Mouse (Mus musculus): ENCODE measurements around the gene Alkbh1. TPM values are rescaled to one million over a fixed set of nuclear protein-coding genes. Genes with fewer than 3 reads are reported as not detected.
"Not testable (repeated sequence)": the region's sequence is repeated elsewhere in the genome, so short reads cannot be mapped to it uniquely, and the experiment has no call there.

Gene Alkbh1
- 29.5 and 36.1 TPM in 2 replicates for polyA plus RNA-seq (2014; fragmentation: Nextera tagmentation; extraction: Ambion mirVana)

DNA sequence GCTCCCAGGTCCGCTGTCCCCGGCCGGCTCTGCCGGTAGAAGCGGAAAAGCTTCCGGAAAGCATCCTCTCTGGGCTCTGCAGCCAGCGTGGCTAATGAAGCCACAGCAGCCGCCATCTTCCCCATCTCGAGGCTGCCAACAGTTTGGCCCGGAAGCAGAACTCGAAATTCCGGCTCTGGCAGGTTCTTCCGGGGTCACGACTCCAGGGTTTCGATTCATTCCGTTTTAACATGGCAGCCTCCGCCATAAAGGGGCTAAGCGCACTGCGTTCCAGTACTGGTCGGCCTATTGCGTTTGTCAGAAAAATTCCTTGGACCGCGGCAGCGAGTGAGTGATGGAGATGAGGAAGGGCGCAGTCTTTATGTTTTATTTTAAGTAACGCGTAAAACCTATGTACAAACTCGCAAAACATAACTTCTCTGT lies at the start of gene Alkbh1, which contains the start of gene Slirp:
Alkbh1 (minus strand) TSS at position 318 of the 423 bp plus-strand sequence.
Slirp (plus strand) TSS at position 197 of the 423 bp plus-strand sequence.
- ATAC-seq (ENCODE audit: insufficient number of reproducible peaks, insufficient read depth, low FRiP score, low read depth) = peak; percentile 74
- Histone ChIP-seq H3K4me1 (ENCODE audit: control insufficient read depth in 2 of 2, insufficient read depth in 2 of 2, low read length in 2 of 2) (peaks cover 0 to 18% of the 10 kb centered on the region in 2 experiments; a peak in 2 of 4 replicates), H3K27me3 (ENCODE audit: control insufficient read depth, insufficient read depth, low read length) (no peaks in the 10 kb centered on the region), H3K36me3 (ENCODE audit: control insufficient read depth, insufficient read depth, low read length) (peaks cover 59% of the 10 kb centered on the region), H3K9ac (ENCODE audit: low read length) (peak within 1 kb of the TSS; percentile 98), H3K27ac (replicated peaks in 1 of 2; ENCODE audit: control insufficient read depth in 1 of 2, insufficient read depth in 1 of 2, low read depth in 2 of 2, low read length in 2 of 2) (peak within 1 kb of the TSS; percentile 84 to 86), H3K9me3 (ENCODE audit: control insufficient read depth, low read length) (no peaks in the 10 kb centered on the region), H3K4me2 (ENCODE audit: low read length) (peak within 1 kb of the TSS; percentile 81), H3K4me3 (ENCODE audit: control insufficient read depth in 1 of 2, insufficient read depth in 1 of 2, low read depth in 1 of 2, low read length in 2 of 2) (peak within 1 kb of the TSS; percentile 98 to 99)
- under 1% methylated on average over 28 of the region's 28 CpGs for WGBS

DNA sequence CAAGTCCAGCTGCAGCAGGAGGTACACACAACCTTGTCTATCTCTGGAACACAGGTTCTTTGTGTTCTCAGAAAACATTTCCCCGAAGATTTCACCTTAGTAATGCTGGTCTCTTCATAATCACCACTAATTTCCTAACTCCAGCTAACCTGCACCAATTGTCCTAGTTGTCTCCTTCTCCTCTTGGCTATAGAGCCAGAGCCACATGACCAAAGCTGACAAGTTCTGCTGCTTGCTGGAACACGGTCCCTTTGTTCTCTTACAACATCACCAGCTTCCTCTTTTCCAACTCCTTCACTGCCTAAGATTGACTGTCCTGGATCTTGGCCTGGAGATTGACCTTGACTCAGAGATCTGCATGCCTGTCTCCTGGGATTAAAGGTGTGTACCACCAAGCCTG lies 44.9 kb upstream of the Alkbh1 start:
- ATAC-seq (ENCODE audit: insufficient number of reproducible peaks, insufficient read depth, low FRiP score, low read depth); H3K9me3 ChIP-seq (ENCODE audit: control insufficient read depth, low read length); H3K4me3 ChIP-seq (ENCODE audit: control insufficient read depth in 1 of 2, insufficient read depth in 1 of 2, low read depth in 1 of 2, low read length in 2 of 2); H3K36me3 ChIP-seq (ENCODE audit: control insufficient read depth, insufficient read depth, low read length); H3K9ac ChIP-seq (ENCODE audit: low read length); H3K4me1 ChIP-seq (ENCODE audit: control insufficient read depth in 2 of 2, insufficient read depth in 2 of 2, low read length in 2 of 2); H3K4me2 ChIP-seq (ENCODE audit: low read length); H3K27ac ChIP-seq (replicated peaks in 1 of 2; ENCODE audit: control insufficient read depth in 1 of 2, insufficient read depth in 1 of 2, low read depth in 2 of 2, low read length in 2 of 2); H3K27me3 ChIP-seq (ENCODE audit: control insufficient read depth, insufficient read depth, low read length): not testable (repeated sequence)
- WGBS = 56% methylated on average over 2 of the region's 2 CpGs

DNA sequence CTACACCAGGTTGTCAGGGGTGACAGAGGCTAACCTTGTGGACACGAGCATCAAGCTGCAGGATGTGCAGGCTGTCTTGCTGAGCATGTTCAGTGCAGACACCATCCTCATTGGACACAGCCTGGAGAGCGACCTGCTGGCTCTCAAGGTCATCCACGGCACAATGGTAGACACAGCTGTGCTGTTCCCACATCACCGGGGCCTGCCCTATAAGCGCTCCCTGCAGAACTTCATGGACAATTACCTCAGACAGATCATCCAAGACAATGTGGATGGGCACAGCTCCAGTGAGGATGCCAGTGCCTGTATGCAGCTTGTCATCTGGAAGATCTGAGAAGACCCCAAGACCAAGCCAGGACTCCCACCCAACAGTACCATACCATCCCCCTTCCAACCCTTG lies 38.7 kb upstream of the Alkbh1 start:
- not testable (repeated sequence) for H3K36me3 ChIP-seq (ENCODE audit: control insufficient read depth, insufficient read depth, low read length); H3K27me3 ChIP-seq (ENCODE audit: control insufficient read depth, insufficient read depth, low read length); H3K4me1 ChIP-seq (ENCODE audit: control insufficient read depth in 2 of 2, insufficient read depth in 2 of 2, low read length in 2 of 2); H3K9ac ChIP-seq (ENCODE audit: low read length); ATAC-seq (ENCODE audit: insufficient number of reproducible peaks, insufficient read depth, low FRiP score, low read depth); H3K4me2 ChIP-seq (ENCODE audit: low read length); H3K9me3 ChIP-seq (ENCODE audit: control insufficient read depth, low read length); H3K27ac ChIP-seq (replicated peaks in 1 of 2; ENCODE audit: control insufficient read depth in 1 of 2, insufficient read depth in 1 of 2, low read depth in 2 of 2, low read length in 2 of 2); H3K4me3 ChIP-seq (ENCODE audit: control insufficient read depth in 1 of 2, insufficient read depth in 1 of 2, low read depth in 1 of 2, low read length in 2 of 2)
- WGBS = 83% methylated on average over 5 of the region's 5 CpGs

DNA sequence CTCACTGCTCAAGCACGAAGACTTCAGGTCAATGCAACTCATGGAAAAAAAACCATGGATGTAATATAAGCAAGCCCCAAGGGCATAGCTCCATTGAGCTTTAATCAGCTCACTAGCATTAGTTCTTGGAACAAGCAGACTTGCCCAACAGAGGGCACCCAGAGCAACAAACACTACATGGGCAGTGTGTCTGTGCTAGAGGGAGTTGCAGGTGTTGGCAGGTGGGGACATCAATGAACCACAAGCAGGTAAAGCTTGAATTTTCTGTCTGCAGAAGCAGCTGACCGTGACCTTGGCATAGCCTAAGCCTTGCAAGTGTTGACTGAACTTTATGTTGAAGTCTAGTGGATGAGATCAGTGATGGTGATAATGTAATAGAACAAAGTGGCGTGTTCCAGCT lies 30.9 kb upstream of the Alkbh1 start:
- peaks cover 5 to 9% of the 10 kb centered on the region in 2 experiments for H3K4me1 ChIP-seq (ENCODE audit: control insufficient read depth in 2 of 2, insufficient read depth in 2 of 2, low read length in 2 of 2)
- 74% methylated on average over 3 of the region's 3 CpGs for WGBS

DNA sequence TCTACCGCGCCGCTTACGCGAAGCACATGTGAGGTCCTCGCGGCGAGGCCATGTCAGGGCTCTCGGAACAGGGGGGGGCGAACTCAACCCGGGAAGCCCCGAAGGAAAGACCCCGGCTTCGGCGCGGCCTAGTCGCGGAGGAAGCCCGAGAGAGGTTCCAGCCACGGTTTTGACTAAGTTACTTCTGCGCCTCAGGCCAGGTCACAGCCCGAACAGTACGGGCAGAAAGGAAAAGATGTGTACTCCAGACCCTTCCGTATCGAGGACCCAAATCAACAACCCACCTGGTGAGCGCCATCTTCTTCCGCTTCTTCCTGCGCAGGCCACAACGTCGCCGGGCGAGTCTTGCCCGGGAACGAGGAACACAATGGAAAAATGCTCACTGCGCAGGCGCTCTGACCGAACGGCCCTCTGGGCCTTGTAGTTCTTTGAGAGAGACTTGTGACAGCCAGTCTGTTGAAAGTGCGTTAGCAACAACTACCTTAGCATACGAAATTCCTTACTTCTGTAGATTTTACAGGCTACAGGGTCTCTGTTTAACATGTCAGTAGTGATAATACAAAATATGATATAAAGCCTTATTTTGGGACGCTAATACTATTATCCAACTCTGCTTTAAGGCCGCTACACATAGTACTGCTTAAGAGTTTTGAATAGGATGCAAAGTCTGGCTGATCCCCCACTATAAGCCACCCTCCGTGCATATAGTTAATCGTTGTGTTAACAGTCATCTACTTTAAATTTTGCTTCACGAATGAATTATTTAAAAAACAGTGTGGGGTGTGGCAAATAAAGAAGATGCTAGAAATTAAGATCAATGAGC lies 28.4 kb upstream of the Alkbh1 start, which contains the start of gene Snw1:
Snw1 (minus strand) TSS at position 311 of the 823 bp plus-strand sequence.
- WGBS = 3% methylated on average over 45 of the region's 45 CpGs
- peaks cover 14% of the 10 kb centered on the region for H3K36me3 ChIP-seq (ENCODE audit: control insufficient read depth, insufficient read depth, low read length)
- peak within 1 kb of the TSS; percentile 72 to 91 for H3K27ac ChIP-seq (replicated peaks in 1 of 2; ENCODE audit: control insufficient read depth in 1 of 2, insufficient read depth in 1 of 2, low read depth in 2 of 2, low read length in 2 of 2)
- H3K4me3 ChIP-seq (ENCODE audit: control insufficient read depth in 1 of 2, insufficient read depth in 1 of 2, low read depth in 1 of 2, low read length in 2 of 2) = peak within 1 kb of the TSS; percentile 81 to 99
- peak; percentile 95 for ATAC-seq (ENCODE audit: insufficient number of reproducible peaks, insufficient read depth, low FRiP score, low read depth)
- peaks cover 5 to 9% of the 10 kb centered on the region in 2 experiments for H3K4me1 ChIP-seq (ENCODE audit: control insufficient read depth in 2 of 2, insufficient read depth in 2 of 2, low read length in 2 of 2)
- no peaks in the 10 kb centered on the region for H3K27me3 ChIP-seq (ENCODE audit: control insufficient read depth, insufficient read depth, low read length)
- H3K9me3 ChIP-seq (ENCODE audit: control insufficient read depth, low read length) = no peaks in the 10 kb centered on the region
- peak within 1 kb of the TSS; percentile 84 for H3K4me2 ChIP-seq (ENCODE audit: low read length)
- H3K9ac ChIP-seq (ENCODE audit: low read length) = peak within 1 kb of the TSS; percentile 85

More for the DNA sequence above, 30.9 kb upstream of the Alkbh1 start:
- Histone ChIP-seq H3K9me3 (ENCODE audit: control insufficient read depth, low read length) (no peaks in the 10 kb centered on the region), H3K9ac (ENCODE audit: low read length) (no peak overlapping the region), H3K36me3 (ENCODE audit: control insufficient read depth, insufficient read depth, low read length) (0 out of 2 replicates have a peak, but pooled peaks cover under 1% of the 10 kb centered on the region), H3K27me3 (ENCODE audit: control insufficient read depth, insufficient read depth, low read length) (no peaks in the 10 kb centered on the region), H3K4me2 (ENCODE audit: low read length) (no peak overlapping the region), H3K27ac (replicated peaks in 1 of 2; ENCODE audit: control insufficient read depth in 1 of 2, insufficient read depth in 1 of 2, low read depth in 2 of 2, low read length in 2 of 2) (no peak overlapping the region), H3K4me3 (ENCODE audit: control insufficient read depth in 1 of 2, insufficient read depth in 1 of 2, low read depth in 1 of 2, low read length in 2 of 2) (no peak overlapping the region)
- no peak for ATAC-seq (ENCODE audit: insufficient number of reproducible peaks, insufficient read depth, low FRiP score, low read depth)

DNA sequence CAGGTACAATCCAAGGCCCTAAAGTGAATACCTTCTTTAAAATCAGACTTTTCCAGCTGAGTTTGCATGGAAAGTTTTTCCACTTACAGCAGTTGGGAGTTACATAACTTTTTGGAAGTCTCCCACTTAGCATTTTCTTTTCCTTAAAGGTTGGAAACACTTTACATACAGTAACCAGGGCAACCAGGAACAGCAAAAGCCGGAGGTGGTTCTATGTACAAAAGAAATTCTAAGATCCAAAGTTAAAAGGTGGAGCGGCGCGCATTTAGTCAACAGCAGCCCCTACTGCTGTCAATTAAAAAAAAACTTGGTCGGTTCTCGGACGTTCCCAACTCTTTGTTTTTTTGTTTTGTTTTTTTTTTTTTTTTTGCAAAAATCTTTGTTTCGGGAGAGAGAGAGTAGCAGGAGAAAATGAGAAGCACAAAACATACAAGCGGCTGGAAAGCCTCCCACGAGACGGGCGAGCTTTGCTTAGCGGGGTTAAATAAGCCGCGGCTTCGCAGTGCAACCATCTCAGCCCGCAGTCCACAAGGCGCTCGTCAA lies 27.7 kb upstream of the Alkbh1 start:
- H3K27ac ChIP-seq (replicated peaks in 1 of 2; ENCODE audit: control insufficient read depth in 1 of 2, insufficient read depth in 1 of 2, low read depth in 2 of 2, low read length in 2 of 2) = peak overlapping the region; percentile 72 to 91
- WGBS = under 1% methylated on average over 19 of the region's 19 CpGs
- H3K4me2 ChIP-seq (ENCODE audit: low read length) = peak overlapping the region; percentile 84
- H3K4me1 ChIP-seq (ENCODE audit: control insufficient read depth in 2 of 2, insufficient read depth in 2 of 2, low read length in 2 of 2) = peaks cover 5 to 9% of the 10 kb centered on the region in 2 experiments
- peak overlapping the region; percentile 81 to 99 for H3K4me3 ChIP-seq (ENCODE audit: control insufficient read depth in 1 of 2, insufficient read depth in 1 of 2, low read depth in 1 of 2, low read length in 2 of 2)
- ATAC-seq (ENCODE audit: insufficient number of reproducible peaks, insufficient read depth, low FRiP score, low read depth) = no peak
- no peaks in the 10 kb centered on the region for H3K9me3 ChIP-seq (ENCODE audit: control insufficient read depth, low read length)
- peaks cover 21% of the 10 kb centered on the region for H3K36me3 ChIP-seq (ENCODE audit: control insufficient read depth, insufficient read depth, low read length)
- no peaks in the 10 kb centered on the region for H3K27me3 ChIP-seq (ENCODE audit: control insufficient read depth, insufficient read depth, low read length)
- H3K9ac ChIP-seq (ENCODE audit: low read length) = peak overlapping the region; percentile 85

DNA sequence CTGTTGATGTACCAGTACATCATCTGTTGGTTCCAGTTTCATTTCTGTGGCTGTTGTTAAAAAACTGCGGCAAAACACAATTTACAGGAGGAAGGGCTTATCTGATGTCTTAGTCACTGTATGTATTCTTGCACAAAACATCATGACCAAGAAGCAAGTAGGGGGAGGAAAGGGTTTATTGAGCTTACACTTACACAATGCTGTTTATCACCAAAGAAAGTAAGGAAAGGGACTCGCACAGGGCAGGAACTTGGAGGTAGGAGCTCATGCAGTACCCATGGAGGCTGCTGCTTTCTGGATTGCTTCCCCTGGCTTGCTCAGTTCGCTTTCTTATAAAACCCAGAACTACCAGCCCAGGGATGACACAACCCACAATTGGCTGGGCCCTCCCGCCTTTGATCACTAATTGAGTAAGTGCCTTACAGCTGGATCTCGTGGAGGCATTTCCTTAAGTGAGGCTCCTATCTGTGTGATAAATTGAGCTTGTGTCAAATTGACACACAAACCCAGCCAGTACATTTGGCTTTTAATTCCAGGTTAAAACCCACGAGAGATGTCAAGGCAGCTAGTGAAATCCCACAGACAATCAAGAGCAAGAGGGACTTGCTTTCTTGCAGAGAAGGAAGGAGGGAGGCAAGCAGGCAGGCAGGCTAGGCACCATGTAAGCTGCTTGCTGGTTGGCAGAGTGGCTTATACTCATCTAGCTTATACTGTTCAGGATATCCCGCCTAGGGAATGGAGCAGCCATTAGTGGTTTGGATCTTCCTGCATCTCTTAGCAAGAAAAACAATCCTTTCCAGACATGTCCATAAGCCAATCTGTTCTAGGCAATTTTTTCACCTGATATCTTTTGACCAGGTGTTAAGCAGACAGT lies 26.7 kb upstream of the Alkbh1 start:
- H3K4me2 ChIP-seq (ENCODE audit: low read length) = peak overlapping the region; percentile 84
- 65% methylated on average over 7 of the region's 7 CpGs for WGBS
- H3K27me3 ChIP-seq (ENCODE audit: control insufficient read depth, insufficient read depth, low read length) = no peaks in the 10 kb centered on the region
- peaks cover 5 to 9% of the 10 kb centered on the region in 2 experiments for H3K4me1 ChIP-seq (ENCODE audit: control insufficient read depth in 2 of 2, insufficient read depth in 2 of 2, low read length in 2 of 2)
- no peaks in the 10 kb centered on the region for H3K9me3 ChIP-seq (ENCODE audit: control insufficient read depth, low read length)
- H3K4me3 ChIP-seq (ENCODE audit: control insufficient read depth in 1 of 2, insufficient read depth in 1 of 2, low read depth in 1 of 2, low read length in 2 of 2) = no peak overlapping the region; a peak in 1 of 4 replicates
- no peak for ATAC-seq (ENCODE audit: insufficient number of reproducible peaks, insufficient read depth, low FRiP score, low read depth)
- peaks cover 26% of the 10 kb centered on the region for H3K36me3 ChIP-seq (ENCODE audit: control insufficient read depth, insufficient read depth, low read length)
- no peak overlapping the region for H3K27ac ChIP-seq (replicated peaks in 1 of 2; ENCODE audit: control insufficient read depth in 1 of 2, insufficient read depth in 1 of 2, low read depth in 2 of 2, low read length in 2 of 2)
- H3K9ac ChIP-seq (ENCODE audit: low read length) = peak overlapping the region; percentile 85; the same call in 1 of the 2 replicates
